Comparison of ENCODE assay signal across 8 mouse cellular contexts in the genomic region with DNA sequence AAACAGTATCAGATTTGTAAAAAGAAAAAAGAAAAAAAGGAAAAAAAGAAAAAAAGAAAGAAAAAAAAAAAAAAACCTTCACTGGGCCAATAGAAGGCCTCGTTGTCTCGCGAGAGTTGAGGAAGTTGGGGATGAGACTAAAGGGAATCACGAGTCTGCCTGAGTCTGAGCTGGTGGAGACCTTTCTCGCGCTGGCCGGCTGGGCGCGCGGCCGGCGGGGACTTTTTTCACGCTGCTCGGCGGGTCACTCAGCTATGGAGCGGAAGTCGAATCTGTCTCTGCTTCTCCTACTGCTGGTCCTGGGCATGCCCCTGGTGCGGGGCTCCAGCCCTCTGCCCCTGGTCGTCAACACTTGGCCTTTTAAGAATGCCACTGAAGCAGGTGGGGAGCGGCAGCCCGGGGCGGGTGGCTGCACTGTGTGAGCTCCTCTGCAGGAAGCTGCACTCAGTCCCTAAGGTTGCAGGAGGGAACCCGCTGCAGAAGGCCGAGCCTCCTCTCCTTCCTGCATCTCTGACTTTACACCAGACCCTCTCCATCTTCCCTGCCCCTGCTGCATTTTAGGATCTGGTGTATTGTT. TPM values are rescaled to one million over a fixed set of nuclear protein-coding genes. Genes with fewer than 3 reads are reported as not detected.
DNase-seq lines count a peak whose midpoint lies in the region; ATAC-seq lines count a peak whose summit lies in the region.

Gene Aga, plus strand, starts transcription at position 177 of the 577 bp plus-strand sequence.

- H3K27ac ChIP-seq in brown adipose tissue, adult 24 weeks (replicated peaks; ENCODE audit: low read depth, low read length): peak within 1 kb of the TSS; percentile 42
- peak within 1 kb of the TSS; percentile 91 for H3K27ac ChIP-seq in heart, embryonic 13.5 days (replicated peaks)
- 0 out of 2 replicates have a peak within 1 kb of the TSS, but pooled peaks have one; percentile 56 for H3K27ac ChIP-seq in liver, embryonic 12.5 days
- H3K27ac ChIP-seq in stomach, embryonic 15.5 days: peak within 1 kb of the TSS; percentile 83

- H3K4me2 ChIP-seq in heart, embryonic 13.5 days: peak within 1 kb of the TSS; percentile 70
- H3K4me2 ChIP-seq in liver, embryonic 12.5 days: peak within 1 kb of the TSS; percentile 68
- H3K4me2 ChIP-seq in stomach, embryonic 15.5 days: peak within 1 kb of the TSS; percentile 64

- no peaks in the 10 kb centered on the region for H3K4me1 ChIP-seq in brown adipose tissue, adult 24 weeks (ENCODE audit: control insufficient read depth, insufficient read depth, insufficient read length, low read length)
- H3K4me1 ChIP-seq in heart, embryonic 13.5 days: peaks cover 9% of the 10 kb centered on the region; the same call in 1 of the 2 replicates
- no peaks in the 10 kb centered on the region for H3K4me1 ChIP-seq in liver, embryonic 12.5 days
- H3K4me1 ChIP-seq in stomach, embryonic 15.5 days: no peaks in the 10 kb centered on the region

- H3K9ac ChIP-seq in heart, embryonic 13.5 days: peak within 1 kb of the TSS; percentile 93
- peak within 1 kb of the TSS; percentile 73 for H3K9ac ChIP-seq in liver, embryonic 12.5 days
- H3K9ac ChIP-seq in stomach, embryonic 15.5 days: peak within 1 kb of the TSS; percentile 81

- ATAC-seq in heart, embryonic 13.5 days (ENCODE audit: extremely low read depth, insufficient number of reproducible peaks, low FRiP score, low TSS enrichment): peak; percentile 86
- peak; percentile 96 for ATAC-seq in liver, embryonic 12.5 days
- peak; percentile 98 for ATAC-seq in stomach, embryonic 15.5 days (ENCODE audit: insufficient read depth, low FRiP score, low read depth)

- peak; percentile 95 for DNase-seq in CD4-positive, CD25-positive, alpha-beta regulatory T cell, adult 2 months (ENCODE audit: low read depth, low spot score)
- DNase-seq in fat pad, adult 2 months (ENCODE audit: extremely low read depth, low read depth, low spot score): peak; percentile 50
- peak; percentile 94 for DNase-seq in kidney, postnatal 10 days
- DNase-seq in natural killer cell, adult 2 months (ENCODE audit: low spot score in 2 of 2): peak; percentile 81 to 89

- H3K4me3 ChIP-seq in brown adipose tissue, adult 24 weeks (ENCODE audit: insufficient read depth, low read depth, low read length): peak within 1 kb of the TSS; percentile 83
- peak within 1 kb of the TSS; percentile 77 for H3K4me3 ChIP-seq in heart, embryonic 13.5 days
- H3K4me3 ChIP-seq in liver, embryonic 12.5 days: peak within 1 kb of the TSS; percentile 66
- H3K4me3 ChIP-seq in stomach, embryonic 15.5 days (replicated peaks): peak within 1 kb of the TSS; percentile 62

- peaks cover 24% of the 10 kb centered on the region for H3K36me3 ChIP-seq in heart, embryonic 13.5 days
- H3K36me3 ChIP-seq in liver, embryonic 12.5 days: peaks cover 21% of the 10 kb centered on the region
- 0 out of 2 replicates have a peak, but pooled peaks cover 6% of the 10 kb centered on the region for H3K36me3 ChIP-seq in stomach, embryonic 15.5 days

- no peaks in the 10 kb centered on the region for H3K27me3 ChIP-seq in heart, embryonic 13.5 days (replicated peaks)
- no peaks in the 10 kb centered on the region for H3K27me3 ChIP-seq in liver, embryonic 12.5 days (replicated peaks)
- no peaks in the 10 kb centered on the region for H3K27me3 ChIP-seq in stomach, embryonic 15.5 days (replicated peaks)

- H3K9me3 ChIP-seq in heart, embryonic 13.5 days: no peaks in the 10 kb centered on the region
- no peaks in the 10 kb centered on the region for H3K9me3 ChIP-seq in liver, embryonic 12.5 days (replicated peaks)
- H3K9me3 ChIP-seq in stomach, embryonic 15.5 days: no peaks in the 10 kb centered on the region

- under 1% methylated on average over 24 of the region's 24 CpGs for WGBS in heart, embryonic 13.5 days
- 0% methylated on average over 24 of the region's 24 CpGs for WGBS in liver, embryonic 12.5 days (ENCODE audit: insufficient replicate concordance)
- under 1% methylated on average over 24 of the region's 24 CpGs for WGBS in stomach, embryonic 15.5 days

RNA-seq across cellular contexts. Expression of gene Aga, which starts in this region (rescaled TPM):
- polyA plus RNA-seq in brown adipose tissue, adult 24 weeks (2012; ENCODE audit: insufficient read depth, insufficient read length, missing spikeins): 43.0 and 50.9 TPM in 2 replicates
- 36.2 and 41.2 TPM in 2 replicates for polyA plus RNA-seq in heart, embryonic 13.5 days (2015; fragmentation: Nextera tagmentation; extraction: Ambion mirVana)
- polyA plus RNA-seq in liver, embryonic 12.5 days (2016; fragmentation: Nextera tagmentation; extraction: Ambion mirVana): 15.9 and 16.1 TPM in 2 replicates
- 38.7 and 39.3 TPM in 2 replicates for polyA plus RNA-seq in stomach, embryonic 15.5 days (2015; fragmentation: Nextera tagmentation; extraction: Ambion mirVana)

Comparison
In these comparisons a context has a peak if more than half of its experiments do, and no peak if none do; other contexts are left out.
1. Peak in every context shown above with its lines: DNase-seq, ATAC-seq, H3K4me3 ChIP-seq and H3K27ac ChIP-seq.